In the genomic region with DNA sequence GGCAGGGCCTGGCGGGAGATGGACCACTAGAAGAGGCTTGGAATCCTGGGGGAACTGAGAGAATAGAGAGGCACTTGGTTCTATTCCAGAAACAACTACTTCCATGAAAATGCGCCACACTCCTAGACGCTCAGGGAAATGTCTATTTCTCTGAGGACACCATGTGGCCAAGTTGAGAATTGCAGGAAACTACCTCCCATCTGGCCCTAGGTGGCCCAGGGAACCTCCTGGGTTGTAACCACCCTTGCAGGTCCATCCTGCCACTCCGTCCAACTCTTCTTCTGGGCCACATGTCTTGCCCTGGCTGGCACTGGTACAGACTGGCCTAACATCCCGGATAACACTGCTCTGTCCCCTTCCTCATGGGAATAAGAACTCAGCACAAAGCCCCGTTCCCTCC, we compare ENCODE assay signal across 8 mouse cellular contexts. TPM values are rescaled to one million over a fixed set of nuclear protein-coding genes. Genes with fewer than 3 reads are reported as not detected.
DNase-seq lines count a peak whose midpoint lies in the region; ATAC-seq and TF ChIP-seq lines count a peak whose summit lies in the region.

No protein-coding gene starts in this region.

- WGBS in forebrain, embryonic 11.5 days: 20% methylated on average over 6 of the region's 6 CpGs
- WGBS in lung, postnatal 0 days: 22% methylated on average over 6 of the region's 6 CpGs

- TF ChIP-seq EP300 in lung, postnatal 0 days (IDR thresholded peaks at IDR 0.05): no peak

- no peak overlapping the region for H3K4me3 ChIP-seq in brown adipose tissue, adult 24 weeks (ENCODE audit: insufficient read depth, low read depth, low read length)
- H3K4me3 ChIP-seq in forebrain, embryonic 11.5 days (ENCODE audit: low read depth, low read length): no peak overlapping the region
- no peak overlapping the region for H3K4me3 ChIP-seq in layer of hippocampus, adult 2 months
- no peak overlapping the region for H3K4me3 ChIP-seq in lung, postnatal 0 days (ENCODE audit: low read depth, low read length)

- peak overlapping the region; percentile 68 for H3K27ac ChIP-seq in brown adipose tissue, adult 24 weeks (replicated peaks; ENCODE audit: low read depth, low read length)
- no peak overlapping the region for H3K27ac ChIP-seq in forebrain, embryonic 11.5 days (ENCODE audit: low read depth, low read length)
- H3K27ac ChIP-seq in layer of hippocampus, adult 2 months: no peak overlapping the region
- H3K27ac ChIP-seq in lung, postnatal 0 days (ENCODE audit: low read length): no peak overlapping the region

- H3K9me3 ChIP-seq in forebrain, embryonic 11.5 days (ENCODE audit: control insufficient read depth, low read length): no peaks in the 10 kb centered on the region
- H3K9me3 ChIP-seq in lung, postnatal 0 days (ENCODE audit: low read length): no peaks in the 10 kb centered on the region

- H3K4me2 ChIP-seq in forebrain, embryonic 11.5 days (ENCODE audit: low read depth, low read length, severe bottlenecking): no peak overlapping the region
- H3K4me2 ChIP-seq in lung, postnatal 0 days (replicated peaks; ENCODE audit: low read depth, low read length): no peak overlapping the region

- peak; percentile 94 for TF ChIP-seq CTCF in layer of hippocampus, adult 2 months (conservative IDR thresholded peaks at IDR 0.05)
- TF ChIP-seq CTCF in lung, postnatal 0 days (IDR thresholded peaks at IDR 0.05): peak; percentile 83

- no peak overlapping the region for H3K9ac ChIP-seq in forebrain, embryonic 11.5 days (ENCODE audit: low read length)
- no peak overlapping the region for H3K9ac ChIP-seq in lung, postnatal 0 days (replicated peaks; ENCODE audit: low read depth)

- no peaks in the 10 kb centered on the region for H3K36me3 ChIP-seq in forebrain, embryonic 11.5 days (ENCODE audit: control insufficient read depth, insufficient read depth, low read length)
- no peaks in the 10 kb centered on the region for H3K36me3 ChIP-seq in lung, postnatal 0 days (ENCODE audit: insufficient read depth, low read length)

- peaks cover 10% of the 10 kb centered on the region for H3K4me1 ChIP-seq in brown adipose tissue, adult 24 weeks (ENCODE audit: control insufficient read depth, insufficient read depth, insufficient read length, low read length)
- peaks cover 4% of the 10 kb centered on the region; the same call in 1 of the 2 replicates for H3K4me1 ChIP-seq in forebrain, embryonic 11.5 days (replicated peaks; ENCODE audit: control insufficient read depth, insufficient read depth, low read length)
- no peaks in the 10 kb centered on the region for H3K4me1 ChIP-seq in lung, postnatal 0 days (ENCODE audit: insufficient read depth, low read depth, low read length)

- H3K27me3 ChIP-seq in forebrain, embryonic 11.5 days (ENCODE audit: control insufficient read depth, insufficient read depth, low read length): peaks cover 2% of the 10 kb centered on the region
- H3K27me3 ChIP-seq in lung, postnatal 0 days (replicated peaks; ENCODE audit: insufficient read depth, low read length): peaks cover 7% of the 10 kb centered on the region; the same call in 1 of the 2 replicates

- ATAC-seq in forebrain, embryonic 11.5 days (replicated peaks; ENCODE audit: low FRiP score): 0 out of 2 replicates have a peak, but pooled peaks have one; percentile 30
- peak; percentile 41 for ATAC-seq in lung, postnatal 0 days

- DNase-seq in ES-CJ7 (ENCODE audit: low read depth, low spot score): peak; percentile 81
- DNase-seq in forebrain, embryonic 11.5 days (ENCODE audit: low spot score): peak; percentile 79
- peak; percentile 83 for DNase-seq in heart, postnatal 4 days
- peak; percentile 44 to 82 for DNase-seq in layer of hippocampus, adult 2 months (ENCODE audit: low spot score in 2 of 2)
- DNase-seq in lung, postnatal 0 days (ENCODE audit: low spot score): peak; percentile 80
- peak; percentile 52 for DNase-seq in ovary, postnatal 36 days (ENCODE audit: low spot score)
- DNase-seq in urinary bladder, postnatal 25 days (ENCODE audit: low spot score): peak; percentile 61

RNA-seq across cellular contexts. Expression of a gene that starts 7.3 kb away (rescaled TPM):
- polyA plus RNA-seq in brown adipose tissue, adult 24 weeks (2012; ENCODE audit: insufficient read depth, insufficient read length, missing spikeins): not detected in 2 replicates
- 0.15 TPM in 1 of 2 replicates, not detected in the other for polyA plus RNA-seq in forebrain, embryonic 11.5 days (2014; fragmentation: Nextera tagmentation; extraction: Ambion mirVana)
- total RNA-seq in heart, postnatal 4 days (2021): not detected
- under 1 TPM in 1 of 2 experiments, not detected in 1; 0.64 TPM for total RNA-seq in layer of hippocampus, adult 2 months (2021)
- polyA plus RNA-seq in lung, postnatal 0 days (2015; fragmentation: Nextera tagmentation; extraction: Ambion mirVana): 0.11 and 0.21 TPM in 2 replicates

RNA-seq across cellular contexts. Expression of a gene that starts 24.2 kb away (rescaled TPM):
- not detected in 2 replicates for polyA plus RNA-seq in brown adipose tissue, adult 24 weeks (2012; ENCODE audit: insufficient read depth, insufficient read length, missing spikeins)
- polyA plus RNA-seq in forebrain, embryonic 11.5 days (2014; fragmentation: Nextera tagmentation; extraction: Ambion mirVana): 0.37 and 0.89 TPM in 2 replicates
- total RNA-seq in heart, postnatal 4 days (2021): under 1 TPM in 1 of 2 experiments, not detected in 1; 0.36 TPM
- 1 to 10 TPM; 1.4 to 2.1 TPM for total RNA-seq in layer of hippocampus, adult 2 months (2021)
- 0.92 and 0.99 TPM in 2 replicates for polyA plus RNA-seq in lung, postnatal 0 days (2015; fragmentation: Nextera tagmentation; extraction: Ambion mirVana)

RNA-seq across cellular contexts. Expression of a gene that starts 43.3 kb away (rescaled TPM):
- polyA plus RNA-seq in brown adipose tissue, adult 24 weeks (2012; ENCODE audit: insufficient read depth, insufficient read length, missing spikeins): 5.8 and 6.6 TPM in 2 replicates
- polyA plus RNA-seq in forebrain, embryonic 11.5 days (2014; fragmentation: Nextera tagmentation; extraction: Ambion mirVana): 0.21 and 0.37 TPM in 2 replicates
- total RNA-seq in heart, postnatal 4 days (2021): under 1 TPM in 1 of 2 experiments, not detected in 1; 0.19 TPM
- under 1 TPM in 1 of 2 experiments, not detected in 1; 0.36 TPM for total RNA-seq in layer of hippocampus, adult 2 months (2021)
- polyA plus RNA-seq in lung, postnatal 0 days (2015; fragmentation: Nextera tagmentation; extraction: Ambion mirVana): 1.6 and 2.0 TPM in 2 replicates

RNA-seq across cellular contexts. Expression of a gene that starts 43.4 kb away (rescaled TPM):
- 71.2 and 78.9 TPM in 2 replicates for polyA plus RNA-seq in brown adipose tissue, adult 24 weeks (2012; ENCODE audit: insufficient read depth, insufficient read length, missing spikeins)
- 7.6 and 8.7 TPM in 2 replicates for polyA plus RNA-seq in forebrain, embryonic 11.5 days (2014; fragmentation: Nextera tagmentation; extraction: Ambion mirVana)
- 1 to 10 TPM; 7.2 to 8.5 TPM for total RNA-seq in heart, postnatal 4 days (2021)
- 10 to 100 TPM; 12.1 to 13.2 TPM for total RNA-seq in layer of hippocampus, adult 2 months (2021)
- polyA plus RNA-seq in lung, postnatal 0 days (2015; fragmentation: Nextera tagmentation; extraction: Ambion mirVana): 17.8 and 23.9 TPM in 2 replicates

RNA-seq across cellular contexts. Expression of a gene that starts 53.6 kb away (rescaled TPM):
- polyA plus RNA-seq in brown adipose tissue, adult 24 weeks (2012; ENCODE audit: insufficient read depth, insufficient read length, missing spikeins): 1,266 and 1,376 TPM in 2 replicates
- polyA plus RNA-seq in forebrain, embryonic 11.5 days (2014; fragmentation: Nextera tagmentation; extraction: Ambion mirVana): 0.07 TPM in 1 of 2 replicates, not detected in the other
- 1 to 10 TPM; 5.1 to 9.6 TPM for total RNA-seq in heart, postnatal 4 days (2021)
- total RNA-seq in layer of hippocampus, adult 2 months (2021): under 1 TPM; 0.26 to 0.27 TPM
- polyA plus RNA-seq in lung, postnatal 0 days (2015; fragmentation: Nextera tagmentation; extraction: Ambion mirVana): 0.45 and 0.60 TPM in 2 replicates
